Mouse (Mus musculus) CH12.LX (cell line): Measurements from ENCODE around the gene Hist1h1c. TPM values are rescaled to one million over a fixed set of nuclear protein-coding genes. Genes with fewer than 3 reads are reported as not detected.

Source experiments
- DNase-seq: peaks from one replicate; pipeline ENCODE4 v3.0.0-alpha.2; 2013; ENCODE audit errors: extremely low read depth
- H3K27ac ChIP-seq: 2 replicates; pipeline ENCODE4 v1.5.1; 2012; ENCODE audit warnings: low read depth, mild to moderate bottlenecking, control low read depth, moderate library complexity; ENCODE audit not compliant: insufficient read depth
- H3K27me3 ChIP-seq: replicated peaks from 2 replicates; pipeline ENCODE3; 2012; ENCODE audit warnings: inconsistent platforms
- H3K36me3 ChIP-seq, 2 experiments: replicated peaks in 1 of 2; 2 replicates each; pipeline versions ENCODE3 to v1.6.1; 2012; ENCODE audit warnings: inconsistent platforms in 1 of 2, low read length in 1 of 2, mild to moderate bottlenecking in 1 of 2, mixed read lengths in 1 of 2, moderate library complexity in 1 of 2; ENCODE audit not compliant: control insufficient read depth in 1 of 2, insufficient read depth in 1 of 2
- H3K4me1 ChIP-seq, 2 experiments: 2 replicates each; pipeline ENCODE4 v1.6.1; 2012; ENCODE audit warnings: inconsistent platforms in 1 of 2, moderate library complexity in 1 of 2; ENCODE audit not compliant: insufficient read depth in 2 of 2, control insufficient read depth in 1 of 2
- H3K4me2 ChIP-seq: 2 replicates; pipeline ENCODE4 v1.6.1; 2012; ENCODE audit warnings: low read depth, mild to moderate bottlenecking, control low read depth; ENCODE audit not compliant: poor library complexity, insufficient read depth, severe bottlenecking
- H3K4me3 ChIP-seq, 3 experiments: fragments of 150-350 bp in 1 of 3; sonication (generic) in 1 of 3; replicated peaks in 1 of 3; 2 replicates each; pipeline versions ENCODE3 to v1.5.1; 2011 to 2012; ENCODE audit warnings: low read depth in 2 of 3, low read length in 2 of 3, mild to moderate bottlenecking in 2 of 3, moderate library complexity in 2 of 3, control low read depth in 1 of 3, improper control_type of control experiment in 1 of 3, inconsistent platforms in 1 of 3, mixed read lengths in 1 of 3; ENCODE audit not compliant: poor library complexity in 1 of 3
- H3K79me2 ChIP-seq: replicated peaks from 2 replicates; pipeline ENCODE4 v1.6.1; 2012; ENCODE audit warnings: mild to moderate bottlenecking, moderate library complexity; ENCODE audit not compliant: control insufficient read depth, poor library complexity, insufficient read depth, severe bottlenecking; ENCODE audit errors: extremely low read depth
- H3K9ac ChIP-seq: 2 replicates; pipeline ENCODE4 v1.6.1; 2012; ENCODE audit warnings: low read depth, mild to moderate bottlenecking, control low read depth, moderate library complexity; ENCODE audit not compliant: insufficient read depth
- H3K9me3 ChIP-seq: replicated peaks from 2 replicates; pipeline ENCODE3; 2012; ENCODE audit warnings: low read length, inconsistent platforms, mixed read lengths
- BHLHE40 ChIP-seq: IDR thresholded peaks from 2 replicates; pipeline ENCODE4 v1.6.1; 2011; ENCODE audit warnings: mild to moderate bottlenecking, low read depth, low read length, improper control_type of control experiment
- CTCF ChIP-seq, 2 experiments: IDR thresholded peaks in 1 of 2; conservative IDR thresholded peaks in 1 of 2; 2 replicates each; pipeline ENCODE4 v1.5.1; 2011 to 2012; ENCODE audit warnings: low read depth in 2 of 2, low read length in 2 of 2, improper control_type of control experiment in 1 of 2, inconsistent platforms in 1 of 2, mild to moderate bottlenecking in 1 of 2, moderate library complexity in 1 of 2
- ELF1 ChIP-seq: IDR thresholded peaks from 2 replicates; pipeline ENCODE4 v1.6.1; 2014; ENCODE audit warnings: low read depth, mild to moderate bottlenecking, inconsistent platforms, low read length, improper control_type of control experiment
- EP300 ChIP-seq: IDR thresholded peaks from 2 replicates; pipeline ENCODE4 v1.6.1; 2011; ENCODE audit warnings: low read length, improper control_type of control experiment
- GABPA ChIP-seq: IDR thresholded peaks from 2 replicates; pipeline ENCODE4 v1.6.1; 2012; ENCODE audit warnings: low read depth, low read length, improper control_type of control experiment, inconsistent platforms; ENCODE audit not compliant: insufficient replicate concordance
- HCFC1 ChIP-seq: IDR thresholded peaks from 2 replicates; pipeline ENCODE4 v1.6.1; 2012; ENCODE audit warnings: low read depth, mild to moderate bottlenecking, inconsistent platforms, low read length, improper control_type of control experiment
- JUN ChIP-seq: IDR thresholded peaks from 2 replicates; pipeline ENCODE4 v1.6.1; 2011; ENCODE audit warnings: low read depth, mild to moderate bottlenecking, low read length, improper control_type of control experiment, moderate library complexity; ENCODE audit not compliant: insufficient read depth
- JUND ChIP-seq: conservative IDR thresholded peaks from 2 replicates; pipeline ENCODE4 v1.6.1; 2011; ENCODE audit warnings: low read depth, low read length, improper control_type of control experiment
- MAX ChIP-seq: IDR thresholded peaks from 2 replicates; pipeline ENCODE4 v1.6.1; 2011; ENCODE audit warnings: low read length, improper control_type of control experiment
- MEF2A ChIP-seq: IDR thresholded peaks from 2 replicates; pipeline ENCODE4 v1.6.1; 2014; ENCODE audit warnings: low read depth, mild to moderate bottlenecking, inconsistent platforms, low read length, improper control_type of control experiment, borderline replicate concordance
- MXI1 ChIP-seq: IDR thresholded peaks from 2 replicates; pipeline ENCODE4 v1.6.1; 2011; ENCODE audit warnings: mild to moderate bottlenecking, low read depth, low read length, improper control_type of control experiment
- MYC ChIP-seq: IDR thresholded peaks from 2 replicates; pipeline ENCODE4 v1.6.1; 2011; ENCODE audit warnings: low read depth, mild to moderate bottlenecking, improper control_type of control experiment, low read length
- NRF1 ChIP-seq: IDR thresholded peaks from 2 replicates; pipeline ENCODE4 v1.6.1; 2014; ENCODE audit warnings: low read depth, mild to moderate bottlenecking, inconsistent platforms, low read length, improper control_type of control experiment, moderate library complexity
- POLR2A ChIP-seq: IDR thresholded peaks from 2 replicates; pipeline ENCODE4 v1.6.1; 2011; ENCODE audit warnings: low read depth, mild to moderate bottlenecking, improper control_type of control experiment, low read length
- RAD21 ChIP-seq: IDR thresholded peaks from 2 replicates; pipeline ENCODE4 v1.6.1; 2011; ENCODE audit warnings: low read depth, mild to moderate bottlenecking, low read length, improper control_type of control experiment, moderate library complexity
- SMC3 ChIP-seq: IDR thresholded peaks from 2 replicates; pipeline ENCODE4 v1.6.1; 2011; ENCODE audit warnings: low read depth, low read length, improper control_type of control experiment
- TBP ChIP-seq: conservative IDR thresholded peaks from 2 replicates; pipeline ENCODE4 v1.6.1; 2011; ENCODE audit warnings: low read depth, low read length, improper control_type of control experiment
- TCF12 ChIP-seq: IDR thresholded peaks from 2 replicates; pipeline ENCODE4 v1.6.1; 2014; ENCODE audit warnings: low read depth, mild to moderate bottlenecking, inconsistent platforms, low read length, improper control_type of control experiment
- USF1 ChIP-seq: IDR thresholded peaks from 2 replicates; pipeline ENCODE4 v1.6.1; 2014; ENCODE audit warnings: low read depth, mild to moderate bottlenecking, inconsistent platforms, low read length, improper control_type of control experiment
- ZC3H11A ChIP-seq: IDR thresholded peaks from 2 replicates; pipeline ENCODE4 v1.6.1; 2012; ENCODE audit warnings: low read depth, mild to moderate bottlenecking, inconsistent platforms, low read length, improper control_type of control experiment
- dilution Hi-C: fragments of 300-500 bp; cut with MboI; formaldehyde crosslinking; loops from 2 replicates; pipeline ENCODE4 v1.14.3; 2020; ENCODE audit warnings: low sequenced_read_pairs; ENCODE audit not compliant: extremely low pct_unique_long_range_greater_than_20kb, extremely low pct_ligation_motif_present
- in situ Hi-C: fragments of 300-500 bp; cut with MboI; formaldehyde crosslinking; loops from 3 replicates; pipeline ENCODE4 v1.14.3; 2019; ENCODE audit warnings: low sequenced_read_pairs, low pct_ligation_motif_present, low pct_unique_long_range_greater_than_20kb, mixed read lengths
- polyA plus RNA-seq: library from polyadenylated mRNA; unstranded; fragments of >175 nt; gene quantifications from 2 replicates; pipeline ENCODE4 v1.2.1, GENCODE M21; 2012; ENCODE audit warnings: low read depth; ENCODE audit not compliant: insufficient read length
- total RNA-seq, 2 experiments: library from RNA; depleted of rRNA; stranded (reverse); fragments of 300-350 nt in 1 of 2; fragments of >200 nt in 1 of 2; gene quantifications; 2 replicates each; pipeline ENCODE4 v1.2.3; 2012 to 2014

Gene Hist1h1c
- total and polyA plus RNA-seq, 3 experiments: 12.5 to 597 (median 22.8) TPM

DNA sequence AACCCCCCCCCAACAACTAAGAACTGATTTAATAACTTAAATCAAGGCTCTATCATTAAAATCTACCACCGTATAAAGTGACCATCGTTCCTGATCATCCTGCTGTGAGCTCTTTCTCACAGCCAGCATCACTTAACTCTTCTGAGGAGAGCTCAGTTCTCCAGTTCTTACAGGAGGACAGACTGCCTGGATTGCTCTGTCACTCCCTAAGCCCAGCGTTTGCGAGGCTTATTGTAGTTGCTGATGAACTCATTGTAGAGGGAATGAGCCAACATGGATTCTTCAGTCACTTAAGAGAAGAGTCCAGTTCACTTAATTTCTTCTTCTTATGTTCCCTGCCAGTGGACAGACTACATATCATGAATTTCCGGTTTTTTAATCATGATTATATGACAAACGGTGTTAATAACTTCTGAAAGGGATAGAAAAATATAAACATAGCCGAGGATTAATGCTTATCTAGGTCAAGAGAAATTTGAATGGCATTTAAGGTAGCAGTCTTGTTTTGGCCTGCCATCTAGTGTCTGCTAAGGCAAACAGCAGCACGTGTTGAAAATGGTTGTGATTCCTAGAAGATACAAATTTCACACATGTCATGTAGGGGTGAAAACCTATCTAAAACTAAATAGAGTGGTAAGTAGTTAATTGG, 6.3 kb upstream of the Hist1h1c start:
- no peak overlapping the region for H3K9ac ChIP-seq
- no peaks in the 10 kb centered on the region for H3K36me3 ChIP-seq
- TF ChIP-seq GABPA: no peak
- peak; percentile 76 for TF ChIP-seq ZC3H11A
- TF ChIP-seq EP300: no peak
- no peak for TF ChIP-seq NRF1
- no peak for TF ChIP-seq HCFC1
- peak; percentile 62 to 97 for TF ChIP-seq CTCF (conservative IDR thresholded peaks at IDR 0.05 in 1 of 2, IDR thresholded peaks at IDR 0.05 in 1 of 2; ENCODE audit: low read depth in 2 of 2, low read length in 2 of 2)
- 0 out of 2 replicates have a peak, but pooled peaks have one; percentile 38 for TF ChIP-seq JUND
- TF ChIP-seq MAX: peak; percentile 88
- peak; percentile 95 for TF ChIP-seq MYC
- TF ChIP-seq BHLHE40: peak; percentile 87
- TF ChIP-seq RAD21: peak; percentile 95
- TF ChIP-seq MXI1: no peak
- TF ChIP-seq MEF2A: no peak
- no peak for TF ChIP-seq POLR2A
- TF ChIP-seq SMC3: peak; percentile 95
- no peaks in the 10 kb centered on the region for H3K79me2 ChIP-seq
- dilution Hi-C loops: no loop called here
- no peaks in the 10 kb centered on the region for H3K9me3 ChIP-seq
- in situ Hi-C loops: no loop called here
- DNase-seq: no peak
- H3K27ac ChIP-seq: no peak overlapping the region
- H3K4me2 ChIP-seq: no peak overlapping the region
- no peak overlapping the region for H3K4me3 ChIP-seq
- no peaks in the 10 kb centered on the region for H3K4me1 ChIP-seq
- H3K27me3 ChIP-seq: no peaks in the 10 kb centered on the region

- in situ Hi-C loops (loop anchor here (5.0 kb wide), 1 partner anchor 35 kb away; no protein-coding TSS in a partner anchor), dilution Hi-C loops (no loop called here)
- H3K27ac ChIP-seq: no peak overlapping the region
- no peak overlapping the region for H3K4me2 ChIP-seq
- no peaks in the 10 kb centered on the region for H3K36me3 ChIP-seq
- H3K9ac ChIP-seq: no peak overlapping the region
- H3K9me3 ChIP-seq: no peaks in the 10 kb centered on the region
- no peak for DNase-seq
- H3K4me3 ChIP-seq: no peak overlapping the region
- H3K4me1 ChIP-seq: peaks cover 0 to 12% of the 10 kb centered on the region in 2 experiments; a peak in 2 of 4 replicates
- H3K27me3 ChIP-seq: no peaks in the 10 kb centered on the region
- TF ChIP-seq CTCF (conservative IDR thresholded peaks at IDR 0.05 in 1 of 2, IDR thresholded peaks at IDR 0.05 in 1 of 2; ENCODE audit: low read depth in 2 of 2, low read length in 2 of 2) (no peak), TCF12 (no peak), USF1 (no peak), NRF1 (no peak), TBP (no peak), MEF2A (no peak), SMC3 (no peak), JUND (no peak), MXI1 (no peak), JUN (no peak), ELF1 (no peak)
- no peaks in the 10 kb centered on the region for H3K79me2 ChIP-seq
Measured at GRCm38 (mm10) chr13:23737091-23737490, 1.5 kb upstream of the Hist1h1c start.
